Mouse (Mus musculus) thymus, postnatal 4 days (tissue): ENCODE results near the gene Glrx5.

Experiments
- DNase-seq: peaks from one replicate; pipeline ENCODE4 v3.0.0; 2021

The Glrx5 gene

DNA sequence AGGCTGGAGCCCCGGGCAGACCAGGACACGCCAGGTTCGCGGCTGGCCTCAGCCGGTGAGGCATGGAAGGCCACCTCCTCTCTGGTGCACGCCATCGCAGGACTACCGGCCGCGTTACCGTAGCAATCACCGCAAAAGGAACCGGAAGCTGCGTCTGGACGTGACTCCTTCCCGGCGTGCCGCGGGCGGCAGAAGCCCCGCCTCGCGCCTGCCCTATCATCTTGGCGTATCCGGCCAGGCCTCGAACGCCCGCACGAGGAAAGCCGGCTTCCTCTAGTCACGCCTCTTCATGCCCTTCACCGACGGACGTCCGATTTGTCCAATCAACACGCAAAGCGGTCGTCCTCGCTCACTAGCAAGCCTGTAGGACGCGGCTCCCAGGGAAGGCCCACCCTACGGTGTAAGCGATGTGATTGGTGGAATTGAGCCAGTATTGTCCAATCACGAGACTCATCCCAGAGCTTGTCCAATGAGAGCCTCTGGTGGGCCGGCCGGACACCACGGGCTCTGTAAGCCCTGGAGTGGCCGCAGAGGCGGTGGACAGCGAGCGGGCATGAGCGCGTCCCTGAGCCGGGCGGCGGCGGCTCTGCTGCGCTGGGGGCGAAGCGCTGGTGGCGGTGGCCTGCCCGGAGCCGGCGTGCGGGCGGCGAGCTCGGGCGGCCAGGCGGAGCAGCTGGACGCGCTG is at the start of gene Glrx5:
Gene Glrx5, plus strand, starts transcription at position 542 of the 685 bp plus-strand sequence.
- DNase-seq = peak; percentile 93

GRCm38 (mm10) chr12:104983476-104983875 is 49.0 kb upstream of the Glrx5 start:
- DNase-seq = no peak

DNA sequence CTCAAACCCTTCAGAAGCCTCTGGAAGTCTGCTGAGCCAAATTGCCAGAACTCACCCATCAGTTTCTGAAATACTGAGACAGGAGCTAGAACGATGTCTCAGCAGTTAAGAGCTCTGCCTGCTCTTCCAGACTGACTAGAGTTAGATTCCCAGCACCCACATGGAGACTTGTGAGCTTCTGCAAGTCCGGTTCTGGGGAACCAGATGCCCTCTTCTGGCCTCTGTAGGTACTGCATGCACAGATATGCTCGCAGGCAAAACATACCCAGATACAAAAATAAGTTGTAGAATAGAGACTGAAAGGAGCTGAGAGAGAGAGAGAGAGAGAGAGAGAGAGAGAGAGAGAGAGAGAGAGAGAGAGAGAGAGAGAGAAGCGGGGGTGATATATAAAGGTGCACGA is 47.4 kb upstream of the Glrx5 start:
- peak; percentile 70 for DNase-seq

DNA sequence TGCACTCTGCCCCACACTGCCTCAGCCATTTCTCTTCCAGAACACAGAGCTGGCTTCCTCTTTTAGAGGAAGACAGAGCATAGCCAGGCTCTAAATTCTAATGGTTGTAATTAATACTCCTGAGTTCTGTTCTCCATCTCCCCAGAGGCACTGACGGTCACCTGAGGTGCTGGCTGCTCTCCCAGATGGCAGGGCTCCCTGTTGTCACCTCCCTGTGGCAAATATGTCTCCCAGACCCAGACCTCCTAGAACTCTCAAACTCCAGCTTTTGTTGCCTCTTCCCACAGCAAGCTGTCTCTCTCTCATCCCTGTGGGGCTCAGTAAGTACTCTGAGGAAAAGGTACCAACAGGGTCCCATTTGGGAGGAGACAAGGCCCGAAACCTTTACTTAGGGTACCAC is 46.5 kb upstream of the Glrx5 start:
- DNase-seq = no peak

DNA sequence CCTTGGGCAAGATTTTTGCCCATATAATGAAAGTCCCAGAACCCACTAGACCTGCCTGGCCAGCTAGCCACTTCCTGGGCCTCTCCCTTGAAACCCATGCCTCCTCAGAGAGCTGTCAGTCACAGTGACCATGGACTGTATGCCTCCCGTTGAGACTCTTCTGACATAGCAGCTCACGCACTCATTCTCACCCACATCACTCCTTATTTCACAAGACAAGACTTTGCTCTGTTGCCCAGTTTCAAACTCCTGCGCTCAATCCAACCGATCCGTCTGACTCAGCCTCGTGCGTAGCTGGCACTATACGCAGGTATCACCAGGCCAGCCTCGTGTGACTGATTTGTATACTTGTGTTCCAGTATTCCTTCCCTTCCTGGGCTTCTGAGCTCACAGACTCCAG is 45.7 kb upstream of the Glrx5 start:
- no peak for DNase-seq

DNA sequence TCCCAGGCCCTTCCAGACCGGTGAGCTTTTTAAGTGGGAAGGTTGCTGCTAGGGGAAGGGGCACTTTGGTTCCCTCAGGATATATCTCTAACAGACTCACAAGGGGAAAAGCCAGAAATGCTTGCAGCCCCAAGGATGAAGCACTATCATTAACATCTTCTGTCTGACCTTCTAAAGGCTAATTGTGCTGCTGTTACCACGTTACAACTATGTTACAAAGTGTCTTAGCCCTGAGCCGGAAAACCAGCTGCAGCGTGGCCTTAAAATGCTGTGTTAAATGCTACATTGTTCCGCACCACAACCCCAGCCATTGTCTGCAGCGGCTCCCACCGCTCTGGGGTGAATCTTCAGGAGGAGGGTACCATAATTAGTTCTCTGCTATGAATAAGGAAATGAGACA is 44.6 kb upstream of the Glrx5 start:
- DNase-seq = no peak

DNA sequence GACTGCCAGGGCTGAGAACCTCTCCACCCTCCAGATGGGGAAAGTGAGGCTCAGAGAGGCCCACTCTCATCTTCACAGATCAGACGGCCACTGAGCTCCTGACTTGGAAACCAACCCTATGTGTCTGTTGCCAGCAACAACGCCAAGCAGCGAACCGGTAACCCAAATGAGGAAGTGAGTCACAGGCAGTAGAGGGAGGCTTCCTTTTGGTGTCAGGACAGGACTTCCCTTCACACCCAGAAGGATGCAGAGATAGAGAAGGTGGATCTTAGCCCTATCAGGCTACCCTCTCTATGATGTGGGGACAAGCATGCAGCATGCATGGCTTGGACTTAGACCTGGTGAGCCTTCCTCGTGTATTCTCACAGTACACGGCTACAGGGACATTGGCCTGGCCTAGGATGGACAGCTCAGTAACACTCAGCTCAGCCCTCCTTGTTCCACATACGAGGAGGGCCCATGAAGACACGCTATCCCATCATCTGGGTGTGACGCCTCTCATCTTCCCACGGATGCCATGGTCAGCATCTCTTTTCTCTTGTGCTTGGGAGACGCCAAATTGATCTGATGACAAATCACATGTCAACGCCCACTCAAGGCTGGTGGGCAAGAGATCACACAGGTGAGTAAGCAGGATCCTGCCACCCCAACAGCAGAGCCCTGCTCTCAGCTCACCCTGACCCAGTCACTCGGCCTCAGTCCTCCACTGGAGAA is 41.6 kb upstream of the Glrx5 start:
- DNase-seq = peak; percentile 50

DNA sequence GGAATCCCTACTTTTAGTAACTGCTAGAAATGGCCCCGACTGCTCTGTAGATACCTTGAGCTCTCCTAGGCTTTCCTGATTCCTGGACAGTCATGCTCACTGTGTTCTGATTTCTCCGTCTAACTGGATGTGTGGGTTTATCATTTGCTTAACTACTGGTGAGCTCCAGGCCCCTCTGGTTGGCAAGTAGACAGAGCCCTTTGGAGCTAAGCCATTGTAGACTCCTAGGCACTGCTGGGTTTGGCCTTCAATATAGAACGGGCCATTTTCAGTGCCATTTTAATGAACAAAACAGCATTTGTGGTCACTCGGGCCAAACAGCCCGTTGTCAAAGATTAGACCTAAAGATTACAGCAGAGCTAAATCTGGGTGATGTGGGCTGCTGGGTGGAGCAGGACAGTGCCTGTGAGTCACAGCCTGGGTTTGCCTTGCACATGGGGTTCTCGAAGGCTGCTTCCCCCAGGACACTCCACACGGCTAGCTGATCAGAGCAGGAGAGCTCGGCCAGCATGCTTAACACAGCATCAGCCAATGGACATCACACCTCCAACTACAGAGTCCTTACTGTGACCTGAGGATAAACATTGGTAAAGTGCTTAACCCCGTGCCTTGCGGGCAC is 40.3 kb upstream of the Glrx5 start:
- no peak for DNase-seq

- DNase-seq = no peak
These were observed 39.6 kb upstream of the Glrx5 start for GRCm38 (mm10) chr12:104992838-104993237.

GRCm38 (mm10) chr12:104995259-104995876 is 37.1 kb upstream of the Glrx5 start:
- DNase-seq = no peak

GRCm38 (mm10) chr12:104996012-104996728 is 36.3 kb upstream of the Glrx5 start:
- no peak for DNase-seq

DNA sequence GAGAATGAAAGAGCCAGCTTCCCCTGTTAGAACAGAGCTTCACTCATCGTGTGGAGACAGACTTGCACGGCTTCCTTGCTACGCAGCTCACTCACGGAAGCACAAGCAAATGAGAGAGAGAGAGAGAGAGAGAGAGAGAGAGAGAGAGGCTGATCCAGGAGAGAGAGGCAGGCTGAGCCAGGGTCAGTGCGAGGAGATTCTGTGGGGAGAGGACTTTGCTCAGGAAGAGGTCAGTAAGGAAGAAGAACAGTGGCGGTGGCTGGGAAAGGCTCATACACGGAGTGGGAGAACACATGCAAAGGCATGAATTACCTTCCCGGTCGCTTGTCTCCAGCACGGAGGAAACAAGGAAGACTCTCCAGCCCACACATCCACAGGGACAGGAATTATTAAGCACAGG is 35.3 kb upstream of the Glrx5 start:
- no peak for DNase-seq

- DNase-seq = no peak
These were observed 34.7 kb upstream of the Glrx5 start for GRCm38 (mm10) chr12:104997641-104998293.

- DNase-seq = no peak
These were observed 33.9 kb upstream of the Glrx5 start for GRCm38 (mm10) chr12:104998541-104998940.

- peak; percentile 65 for DNase-seq
These were observed 33.3 kb upstream of the Glrx5 start for GRCm38 (mm10) chr12:104999171-104999570.

GRCm38 (mm10) chr12:105000487-105001283 is 31.8 kb upstream of the Glrx5 start:
- DNase-seq = no peak

- no peak for DNase-seq
These were observed 31.2 kb upstream of the Glrx5 start for GRCm38 (mm10) chr12:105001317-105001716.

DNA sequence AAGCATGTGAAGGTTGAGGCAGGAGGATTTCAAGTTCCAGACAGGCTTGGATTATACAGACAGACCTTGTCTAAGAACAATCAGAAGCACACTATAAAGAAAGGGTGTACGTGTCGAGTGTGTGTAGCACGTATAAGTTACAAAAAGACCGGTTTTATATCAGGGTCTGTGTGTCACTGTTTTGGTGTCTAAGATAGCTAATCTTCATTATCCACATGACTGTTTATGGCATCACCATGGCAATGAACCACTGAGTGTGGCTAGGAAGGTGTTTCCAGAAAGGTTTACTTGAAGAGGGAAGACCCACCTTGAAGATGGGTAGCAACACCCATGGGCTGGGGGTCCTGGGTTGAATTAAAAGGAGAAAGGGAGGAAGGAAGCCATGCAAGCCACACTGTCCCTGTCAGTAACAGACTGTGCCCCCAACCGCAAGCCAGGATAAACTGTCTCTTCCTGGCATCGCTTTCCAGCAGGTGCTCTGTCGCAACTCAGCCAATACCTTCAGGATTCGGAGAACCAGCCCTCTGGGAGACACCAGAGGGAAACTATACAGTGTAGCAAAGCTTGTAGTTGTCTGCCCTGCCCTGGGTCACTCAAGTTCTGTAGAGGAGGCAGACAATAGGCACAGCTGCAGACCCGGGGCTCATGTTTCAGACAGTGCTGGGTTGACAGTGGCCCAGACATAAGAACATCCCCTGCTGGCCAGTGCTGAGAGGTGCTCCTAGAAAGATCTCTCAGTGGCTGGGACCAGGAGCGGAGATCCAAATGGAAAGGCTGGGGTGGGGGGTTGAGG is 30.0 kb upstream of the Glrx5 start:
- peak; percentile 59 for DNase-seq

DNA sequence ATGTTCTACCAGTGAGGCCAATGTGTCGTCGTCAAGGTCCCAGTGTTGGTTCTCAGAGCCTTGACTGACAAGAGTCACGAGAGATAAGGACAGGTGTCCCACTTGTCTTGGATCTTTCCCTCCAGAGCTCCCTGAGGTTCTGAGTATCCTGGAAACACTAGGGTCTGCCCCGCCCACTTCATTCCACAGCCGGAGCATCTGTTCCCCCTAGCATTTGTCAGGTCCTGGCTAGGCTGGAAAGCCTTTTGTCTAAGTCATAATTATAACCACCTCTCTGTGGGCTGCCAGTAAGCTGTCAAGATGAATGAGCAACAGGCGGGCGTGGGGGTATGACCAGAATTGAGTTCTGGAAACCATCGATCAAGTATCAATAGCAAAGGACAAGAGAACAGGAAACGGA is 29.3 kb upstream of the Glrx5 start:
- no peak for DNase-seq

DNA sequence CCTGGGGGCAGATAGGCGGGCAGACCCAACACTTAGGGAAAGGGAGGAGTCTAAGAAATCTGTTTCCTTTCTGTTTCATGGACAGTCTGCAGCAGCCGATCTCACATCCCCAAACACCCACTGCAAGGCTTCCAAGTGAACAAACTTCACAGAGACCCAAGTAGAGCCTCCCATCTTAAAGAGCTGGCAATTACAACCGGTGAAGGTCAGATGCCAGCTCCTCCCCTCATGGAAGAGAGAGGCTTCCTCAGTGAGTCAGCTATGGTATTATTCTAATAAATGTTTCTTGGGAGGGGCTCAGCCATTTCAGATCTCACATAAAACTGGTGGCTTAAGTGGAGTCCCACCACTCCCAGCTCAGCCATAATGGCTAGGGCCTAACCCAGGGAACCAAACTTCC is 28.8 kb upstream of the Glrx5 start:
- DNase-seq = no peak
